Mouse (Mus musculus): ENCODE data around the gene Mad2l1bp.

GRCm38 (mm10) chr17:46139872-46140271 is 13.5 kb downstream of the Mad2l1bp start:
- no peak for TF ChIP-seq POLR2A (IDR thresholded peaks at IDR 0.05; ENCODE audit: low read depth, low read length)
- TF ChIP-seq CTCF (IDR thresholded peaks at IDR 0.05; ENCODE audit: extremely low read depth, insufficient read depth, insufficient read length, insufficient replicate concordance): no peak
